Mouse (Mus musculus) adrenal gland (tissue): ENCODE data around the gene Lpcat1.

Experiments
- intact Hi-C: fragments of 180-260 bp; cut with DNase I; formaldehyde crosslinking; loops from one replicate; pipeline ENCODE4 v1.15.1; 2025

Gene Lpcat1

GRCm38 (mm10) chr13:73512776-73513673 lies 46.0 kb downstream of the Lpcat1 start:
- intact Hi-C loops = loop anchor here (5.0 to 10.0 kb wide), 5 partner anchors 89 to 302 kb away; partner anchors contain the start of genes Clptm1l and Tert

- intact Hi-C loops = loop anchor here (10.0 kb wide), 1 partner anchor 298 kb away; no protein-coding TSS in a partner anchor
Measured at GRCm38 (mm10) chr13:73516886-73517285, 49.9 kb downstream of the Lpcat1 start.

GRCm38 (mm10) chr13:73533716-73534115 lies 66.7 kb downstream of the Lpcat1 start:
- intact Hi-C loops = no loop called here

GRCm38 (mm10) chr13:73535287-73535686 lies 68.3 kb downstream of the Lpcat1 start:
- intact Hi-C loops = no loop called here

GRCm38 (mm10) chr13:73536403-73536821 lies 69.4 kb downstream of the Lpcat1 start, which contains the start of gene Slc6a3:
Gene Slc6a3, plus strand, starts transcription at chr13:73536747.
- intact Hi-C loops = no loop called here

GRCm38 (mm10) chr13:73536824-73537223 lies 69.8 kb downstream of the Lpcat1 start:
- intact Hi-C loops = no loop called here

- intact Hi-C loops = no loop called here
Measured at GRCm38 (mm10) chr13:73564201-73564600, 97.2 kb downstream of the Lpcat1 start.
